Mouse (Mus musculus) left cerebral cortex, adult 9 months (tissue): ENCODE measurements around the gene Gm10681.
"Not testable (repeated sequence)": the region's sequence is repeated elsewhere in the genome, so short reads cannot be mapped to it uniquely, and the experiment has no call there.

ENCODE experiments used
- DNase-seq, 2 experiments: peaks; one replicate each; pipeline ENCODE4 v3.0.0; 2022; ENCODE audit warnings: low spot score in 2 of 2

The Gm10681 gene

DNA sequence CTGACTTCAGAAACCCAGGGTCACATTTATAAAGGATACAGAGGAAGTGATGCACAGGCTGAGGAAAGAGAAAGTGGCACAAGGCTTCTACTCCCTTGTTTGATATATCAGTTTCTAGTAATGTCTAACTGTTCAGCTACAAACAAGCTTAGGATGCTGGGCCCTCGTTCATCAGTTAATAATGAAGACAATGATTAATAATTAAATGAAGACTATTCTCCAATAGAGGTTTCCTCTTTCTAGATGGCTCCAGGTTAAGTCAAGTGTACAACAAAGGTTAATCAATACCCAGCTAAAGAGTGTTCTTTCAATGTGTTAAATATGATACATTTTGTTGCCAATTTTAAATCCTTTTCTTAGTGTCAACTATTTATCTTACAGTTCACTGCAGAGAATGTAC, 78.2 kb downstream of the Gm10681 start, which contains the start of gene Hsd3b4:
TSS of gene Hsd3b4 (minus strand) at position 101 of the 400 bp plus-strand sequence.
- not testable (repeated sequence) for DNase-seq

DNA sequence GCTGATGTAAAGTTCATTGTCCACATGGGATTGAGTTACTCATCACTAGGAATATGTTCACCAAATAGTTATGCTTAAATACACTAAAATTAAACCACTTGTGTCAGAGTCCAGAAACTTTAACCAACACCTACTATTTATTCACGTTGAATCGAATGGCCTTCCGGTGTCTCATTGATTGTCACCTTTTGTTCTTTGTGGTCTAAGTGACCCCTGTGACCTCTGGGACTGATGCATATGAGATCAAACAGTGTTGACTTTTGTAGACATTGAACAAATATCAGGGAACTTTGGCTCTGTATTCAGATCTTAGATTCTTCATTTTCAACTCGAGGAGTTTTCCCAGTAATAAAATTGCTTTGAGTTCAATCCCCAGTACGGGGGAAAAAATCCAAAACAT, 81.4 kb downstream of the Gm10681 start:
- DNase-seq: not testable (repeated sequence)
